Mouse (Mus musculus): ENCODE data around the gene Dtx3. TPM values are rescaled to one million over a fixed set of nuclear protein-coding genes. Genes with fewer than 3 reads are reported as not detected.

Gene Dtx3
- polyA plus RNA-seq, 1 experiment from 2014 or later: 231 TPM

GRCm38 (mm10) chr10:127150471-127150872 is 45.1 kb downstream of the Dtx3 start:
- Histone ChIP-seq H3K27me3 (ENCODE audit: control insufficient read depth, insufficient read depth, low read length) (no peaks in the 10 kb centered on the region), H3K9ac (replicated peaks; ENCODE audit: low read depth, low read length) (no peak overlapping the region), H3K9me3 (ENCODE audit: control insufficient read depth, low read length) (no peaks in the 10 kb centered on the region), H3K4me1 (ENCODE audit: control insufficient read depth, insufficient read depth, low read length) (no peaks in the 10 kb centered on the region), H3K4me2 (ENCODE audit: low read depth, low read length) (no peak overlapping the region), H3K4me3 (ENCODE audit: low read depth, low read length) (no peak overlapping the region), H3K27ac (ENCODE audit: low read depth, low read length) (no peak overlapping the region), H3K36me3 (ENCODE audit: control insufficient read depth, insufficient read depth, low read length) (no peaks in the 10 kb centered on the region)
- WGBS: 87% methylated on average over 4 of the region's 4 CpGs
- no peak for ATAC-seq (ENCODE audit: low read depth)

GRCm38 (mm10) chr10:127147135-127147534 is 48.4 kb downstream of the Dtx3 start:
- H3K4me1 ChIP-seq (ENCODE audit: control insufficient read depth, insufficient read depth, low read length): no peaks in the 10 kb centered on the region
- no peak overlapping the region for H3K9ac ChIP-seq (replicated peaks; ENCODE audit: low read depth, low read length)
- H3K4me3 ChIP-seq (ENCODE audit: low read depth, low read length): no peak overlapping the region
- no peak overlapping the region for H3K27ac ChIP-seq (ENCODE audit: low read depth, low read length)
- H3K27me3 ChIP-seq (ENCODE audit: control insufficient read depth, insufficient read depth, low read length): no peaks in the 10 kb centered on the region
- H3K36me3 ChIP-seq (ENCODE audit: control insufficient read depth, insufficient read depth, low read length): no peaks in the 10 kb centered on the region
- ATAC-seq (ENCODE audit: low read depth): no peak
- H3K4me2 ChIP-seq (ENCODE audit: low read depth, low read length): no peak overlapping the region
- no peaks in the 10 kb centered on the region for H3K9me3 ChIP-seq (ENCODE audit: control insufficient read depth, low read length)
- 81% methylated on average over 6 of the region's 6 CpGs for WGBS

GRCm38 (mm10) chr10:127145303-127145702 is 50.2 kb downstream of the Dtx3 start:
- 83% methylated on average over 5 of the region's 5 CpGs for WGBS

GRCm38 (mm10) chr10:127144536-127144935 is 51.0 kb downstream of the Dtx3 start:
- H3K9ac ChIP-seq (replicated peaks; ENCODE audit: low read depth, low read length): no peak overlapping the region
- no peak overlapping the region for H3K4me2 ChIP-seq (ENCODE audit: low read depth, low read length)
- no peaks in the 10 kb centered on the region for H3K27me3 ChIP-seq (ENCODE audit: control insufficient read depth, insufficient read depth, low read length)
- H3K36me3 ChIP-seq (ENCODE audit: control insufficient read depth, insufficient read depth, low read length): no peaks in the 10 kb centered on the region
- no peak overlapping the region for H3K4me3 ChIP-seq (ENCODE audit: low read depth, low read length)
- WGBS: 98% methylated on average over 7 of the region's 7 CpGs
- no peaks in the 10 kb centered on the region for H3K9me3 ChIP-seq (ENCODE audit: control insufficient read depth, low read length)
- no peak overlapping the region for H3K27ac ChIP-seq (ENCODE audit: low read depth, low read length)
- H3K4me1 ChIP-seq (ENCODE audit: control insufficient read depth, insufficient read depth, low read length): no peaks in the 10 kb centered on the region
- ATAC-seq (ENCODE audit: low read depth): no peak

More at GRCm38 (mm10) chr10:127145303-127145702, 50.2 kb downstream of the Dtx3 start:
- Histone ChIP-seq H3K36me3 (ENCODE audit: control insufficient read depth, insufficient read depth, low read length) (no peaks in the 10 kb centered on the region), H3K4me1 (ENCODE audit: control insufficient read depth, insufficient read depth, low read length) (no peaks in the 10 kb centered on the region), H3K4me3 (ENCODE audit: low read depth, low read length) (no peak overlapping the region), H3K27ac (ENCODE audit: low read depth, low read length) (no peak overlapping the region), H3K9me3 (ENCODE audit: control insufficient read depth, low read length) (no peaks in the 10 kb centered on the region), H3K27me3 (ENCODE audit: control insufficient read depth, insufficient read depth, low read length) (no peaks in the 10 kb centered on the region), H3K9ac (replicated peaks; ENCODE audit: low read depth, low read length) (no peak overlapping the region), H3K4me2 (ENCODE audit: low read depth, low read length) (no peak overlapping the region)
- no peak for ATAC-seq (ENCODE audit: low read depth)

- H3K27ac ChIP-seq (ENCODE audit: low read depth, low read length): no peak overlapping the region
- 67% methylated on average over 8 of the region's 8 CpGs for WGBS
- no peaks in the 10 kb centered on the region for H3K4me1 ChIP-seq (ENCODE audit: control insufficient read depth, insufficient read depth, low read length)
- H3K9me3 ChIP-seq (ENCODE audit: control insufficient read depth, low read length): no peaks in the 10 kb centered on the region
- no peak overlapping the region for H3K4me2 ChIP-seq (ENCODE audit: low read depth, low read length)
- H3K36me3 ChIP-seq (ENCODE audit: control insufficient read depth, insufficient read depth, low read length): no peaks in the 10 kb centered on the region
- no peaks in the 10 kb centered on the region for H3K27me3 ChIP-seq (ENCODE audit: control insufficient read depth, insufficient read depth, low read length)
- H3K9ac ChIP-seq (replicated peaks; ENCODE audit: low read depth, low read length): no peak overlapping the region
- no peak for ATAC-seq (ENCODE audit: low read depth)
- H3K4me3 ChIP-seq (ENCODE audit: low read depth, low read length): no peak overlapping the region
Measured at GRCm38 (mm10) chr10:127143228-127143627, 52.3 kb downstream of the Dtx3 start.

- H3K9me3 ChIP-seq (ENCODE audit: control insufficient read depth, low read length): no peaks in the 10 kb centered on the region
- H3K27ac ChIP-seq (ENCODE audit: low read depth, low read length): no peak overlapping the region
- ATAC-seq (ENCODE audit: low read depth): no peak
- no peak overlapping the region for H3K9ac ChIP-seq (replicated peaks; ENCODE audit: low read depth, low read length)
- 88% methylated on average over 8 of the region's 8 CpGs for WGBS
- H3K36me3 ChIP-seq (ENCODE audit: control insufficient read depth, insufficient read depth, low read length): no peaks in the 10 kb centered on the region
- no peak overlapping the region for H3K4me3 ChIP-seq (ENCODE audit: low read depth, low read length)
- H3K4me2 ChIP-seq (ENCODE audit: low read depth, low read length): no peak overlapping the region
- no peaks in the 10 kb centered on the region for H3K4me1 ChIP-seq (ENCODE audit: control insufficient read depth, insufficient read depth, low read length)
- no peaks in the 10 kb centered on the region for H3K27me3 ChIP-seq (ENCODE audit: control insufficient read depth, insufficient read depth, low read length)
Measured at GRCm38 (mm10) chr10:127141500-127141899, 54.0 kb downstream of the Dtx3 start.

- no peak overlapping the region for H3K4me3 ChIP-seq (ENCODE audit: low read depth, low read length)
- H3K27ac ChIP-seq (ENCODE audit: low read depth, low read length): no peak overlapping the region
- WGBS: 89% methylated on average over 11 of the region's 11 CpGs
- no peak overlapping the region for H3K4me2 ChIP-seq (ENCODE audit: low read depth, low read length)
- H3K36me3 ChIP-seq (ENCODE audit: control insufficient read depth, insufficient read depth, low read length): no peaks in the 10 kb centered on the region
- H3K4me1 ChIP-seq (ENCODE audit: control insufficient read depth, insufficient read depth, low read length): no peaks in the 10 kb centered on the region
- H3K9ac ChIP-seq (replicated peaks; ENCODE audit: low read depth, low read length): no peak overlapping the region
- no peak for ATAC-seq (ENCODE audit: low read depth)
- no peaks in the 10 kb centered on the region for H3K27me3 ChIP-seq (ENCODE audit: control insufficient read depth, insufficient read depth, low read length)
- H3K9me3 ChIP-seq (ENCODE audit: control insufficient read depth, low read length): no peaks in the 10 kb centered on the region
Measured at GRCm38 (mm10) chr10:127140971-127141370, 54.6 kb downstream of the Dtx3 start.

Other genes with a start within 250 kb of the Dtx3 start
- 15.1 and 27.9 TPM in 2 replicates for gene Ctdsp2, start 217.0 kb downstream of the Dtx3 start, polyA plus RNA-seq (2014; fragmentation: Nextera tagmentation; extraction: Ambion mirVana)
- 0.15 and 27.1 TPM in 2 replicates for gene Avil, start 195.0 kb downstream of the Dtx3 start, polyA plus RNA-seq (2014; fragmentation: Nextera tagmentation; extraction: Ambion mirVana)
- 60.1 and 64.6 TPM in 2 replicates for gene Tsfm, start 164.9 kb downstream of the Dtx3 start, polyA plus RNA-seq (2014; fragmentation: Nextera tagmentation; extraction: Ambion mirVana)
- gene Mettl1, start 154.3 kb downstream of the Dtx3 start, polyA plus RNA-seq (2014; fragmentation: Nextera tagmentation; extraction: Ambion mirVana): 24.1 and 24.6 TPM in 2 replicates
- gene Eef1akmt3, start 154.2 kb downstream of the Dtx3 start, polyA plus RNA-seq (2014; fragmentation: Nextera tagmentation; extraction: Ambion mirVana): 0.15 and 0.21 TPM in 2 replicates
- 0.14 TPM in 1 of 2 replicates, not detected in the other for gene Cyp27b1, start 147.5 kb downstream of the Dtx3 start, polyA plus RNA-seq (2014; fragmentation: Nextera tagmentation; extraction: Ambion mirVana)
- gene March9, start 135.5 kb downstream of the Dtx3 start, polyA plus RNA-seq (2014; fragmentation: Nextera tagmentation; extraction: Ambion mirVana): 9.7 and 13.2 TPM in 2 replicates
- 657 and 756 TPM in 2 replicates for gene Cdk4, start 132.2 kb downstream of the Dtx3 start, polyA plus RNA-seq (2014; fragmentation: Nextera tagmentation; extraction: Ambion mirVana)
- gene Tspan31, start 125.5 kb downstream of the Dtx3 start, polyA plus RNA-seq (2014; fragmentation: Nextera tagmentation; extraction: Ambion mirVana): 91.1 and 93.6 TPM in 2 replicates
- 4.7 and 10.6 TPM in 2 replicates for gene Agap2, start 120.4 kb downstream of the Dtx3 start, polyA plus RNA-seq (2014; fragmentation: Nextera tagmentation; extraction: Ambion mirVana)
- 65.7 and 92.8 TPM in 2 replicates for gene Os9, start 74.6 kb downstream of the Dtx3 start, polyA plus RNA-seq (2014; fragmentation: Nextera tagmentation; extraction: Ambion mirVana)
- gene B4galnt1, start 30.5 kb downstream of the Dtx3 start, polyA plus RNA-seq (2014; fragmentation: Nextera tagmentation; extraction: Ambion mirVana): 79.3 and 93.4 TPM in 2 replicates
- gene Slc26a10, start 15.1 kb downstream of the Dtx3 start, polyA plus RNA-seq (2014; fragmentation: Nextera tagmentation; extraction: Ambion mirVana): 0.80 and 1.3 TPM in 2 replicates
- gene Arhgef25, start 5.6 kb downstream of the Dtx3 start, polyA plus RNA-seq (2014; fragmentation: Nextera tagmentation; extraction: Ambion mirVana): 24.2 and 31.0 TPM in 2 replicates
- gene Pip4k2c, start 15.9 kb upstream of the Dtx3 start, polyA plus RNA-seq (2014; fragmentation: Nextera tagmentation; extraction: Ambion mirVana): 15.5 and 18.1 TPM in 2 replicates
- 117 and 147 TPM in 2 replicates for gene Kif5a, start 67.6 kb upstream of the Dtx3 start, polyA plus RNA-seq (2014; fragmentation: Nextera tagmentation; extraction: Ambion mirVana)
- 298 and 305 TPM in 2 replicates for gene Dctn2, start 70.6 kb upstream of the Dtx3 start, polyA plus RNA-seq (2014; fragmentation: Nextera tagmentation; extraction: Ambion mirVana)
- 16.1 and 17.4 TPM in 2 replicates for gene Mbd6, start 93.3 kb upstream of the Dtx3 start, polyA plus RNA-seq (2014; fragmentation: Nextera tagmentation; extraction: Ambion mirVana)
- gene Mars, start 116.1 kb upstream of the Dtx3 start, polyA plus RNA-seq (2014; fragmentation: Nextera tagmentation; extraction: Ambion mirVana): 117 and 123 TPM in 2 replicates
- 0.42 and 1.1 TPM in 2 replicates for gene Arhgap9, start 126.2 kb upstream of the Dtx3 start, polyA plus RNA-seq (2014; fragmentation: Nextera tagmentation; extraction: Ambion mirVana)
- 0.87 and 1.5 TPM in 2 replicates for gene Gli1, start 146.2 kb upstream of the Dtx3 start, polyA plus RNA-seq (2014; fragmentation: Nextera tagmentation; extraction: Ambion mirVana)
- 0.05 and 0.09 TPM in 2 replicates for gene Inhbe, start 158.7 kb upstream of the Dtx3 start, polyA plus RNA-seq (2014; fragmentation: Nextera tagmentation; extraction: Ambion mirVana)
- gene Inhbc, start 174.7 kb upstream of the Dtx3 start, polyA plus RNA-seq (2014; fragmentation: Nextera tagmentation; extraction: Ambion mirVana): not detected in 2 replicates
- gene R3hdm2, start 184.6 kb upstream of the Dtx3 start, polyA plus RNA-seq (2014; fragmentation: Nextera tagmentation; extraction: Ambion mirVana): 35.9 and 36.2 TPM in 2 replicates